Mouse (Mus musculus): ENCODE measurements around the gene Apbb2.
"Not testable (repeated sequence)": the region's sequence is repeated elsewhere in the genome, so short reads cannot be mapped to it uniquely, and the experiment has no call there.

Apbb2 gene

GRCm38 (mm10) chr5:66302085-66302815, 316.3 kb downstream of the Apbb2 start:
- peak; percentile 14 for DNase-seq (ENCODE audit: low read depth, low spot score)

- no peak for DNase-seq (ENCODE audit: low read depth, low spot score)
Observed at GRCm38 (mm10) chr5:66300576-66300975, 318.0 kb downstream of the Apbb2 start.

GRCm38 (mm10) chr5:66298856-66299255, 319.7 kb downstream of the Apbb2 start:
- no peak for DNase-seq (ENCODE audit: low read depth, low spot score)

GRCm38 (mm10) chr5:66296116-66296515, 322.5 kb downstream of the Apbb2 start:
- DNase-seq (ENCODE audit: low read depth, low spot score), result no peak

GRCm38 (mm10) chr5:66294952-66295351, 323.6 kb downstream of the Apbb2 start:
- DNase-seq (ENCODE audit: low read depth, low spot score), result no peak

- DNase-seq (ENCODE audit: low read depth, low spot score), result no peak
Observed at GRCm38 (mm10) chr5:66294106-66294625, 324.4 kb downstream of the Apbb2 start.

GRCm38 (mm10) chr5:66280742-66281141, 337.8 kb downstream of the Apbb2 start:
- peak; percentile 57 for DNase-seq (ENCODE audit: low read depth, low spot score)

GRCm38 (mm10) chr5:66279650-66280049, 338.9 kb downstream of the Apbb2 start:
- DNase-seq (ENCODE audit: low read depth, low spot score), result no peak

GRCm38 (mm10) chr5:66274417-66274816, 344.2 kb downstream of the Apbb2 start:
- no peak for DNase-seq (ENCODE audit: low read depth, low spot score)

GRCm38 (mm10) chr5:66271141-66271540, 347.4 kb downstream of the Apbb2 start:
- no peak for DNase-seq (ENCODE audit: low read depth, low spot score)

- DNase-seq (ENCODE audit: low read depth, low spot score), result no peak
Observed at GRCm38 (mm10) chr5:66269616-66270015, 349.0 kb downstream of the Apbb2 start.

GRCm38 (mm10) chr5:66263398-66263797, 355.2 kb downstream of the Apbb2 start:
- DNase-seq (ENCODE audit: low read depth, low spot score), result peak; percentile 52

- no peak for DNase-seq (ENCODE audit: low read depth, low spot score)
Observed at GRCm38 (mm10) chr5:66262475-66262874, 356.1 kb downstream of the Apbb2 start.

- DNase-seq (ENCODE audit: low read depth, low spot score), result peak; percentile 78
Observed at GRCm38 (mm10) chr5:66259756-66260448, 358.7 kb downstream of the Apbb2 start, which contains the start of gene Nsun7. Nsun7 (plus strand) TSS chr5:66259897.

- not testable (repeated sequence) for DNase-seq (ENCODE audit: low read depth, low spot score)
Observed at GRCm38 (mm10) chr5:66259431-66259755, 359.2 kb downstream of the Apbb2 start.

- DNase-seq (ENCODE audit: low read depth, low spot score), result no peak
Observed at GRCm38 (mm10) chr5:66259000-66259399, 359.6 kb downstream of the Apbb2 start.

GRCm38 (mm10) chr5:66255044-66255443, 363.5 kb downstream of the Apbb2 start:
- no peak for DNase-seq (ENCODE audit: low read depth, low spot score)

GRCm38 (mm10) chr5:66253219-66253618, 365.4 kb downstream of the Apbb2 start:
- no peak for DNase-seq (ENCODE audit: low read depth, low spot score)

All from R1 (cell line).